8 mouse cellular contexts compared by ENCODE assay signal in genomic region chr16:34996133-34996532, GRCm38 (mm10). TPM values are rescaled to one million over a fixed set of nuclear protein-coding genes. Genes with fewer than 3 reads are reported as not detected.
DNase-seq lines count a peak whose midpoint lies in the region; TF ChIP-seq lines count a peak whose summit lies in the region.

No protein-coding gene starts in this region.

- 85% methylated on average over 5 of the region's 5 CpGs for WGBS in midbrain, embryonic 10.5 days

- H3K9me3 ChIP-seq in MEL (replicated peaks; ENCODE audit: insufficient read depth, low read length), result no peaks in the 10 kb centered on the region
- no peaks in the 10 kb centered on the region for H3K9me3 ChIP-seq in midbrain, embryonic 10.5 days (replicated peaks)

- no peaks in the 10 kb centered on the region for H3K79me2 ChIP-seq in MEL (ENCODE audit: control insufficient read depth, insufficient read depth, low read length, poor library complexity)

- H3K9ac ChIP-seq in MEL (ENCODE audit: control insufficient read depth, low read depth, low read length, poor library complexity, severe bottlenecking), result no peak overlapping the region

- no peak for TF ChIP-seq RAD21 in MEL (IDR thresholded peaks at IDR 0.05; ENCODE audit: low read depth, low read length)

- intact Hi-C loops in heart, postnatal 36 days (cut with DNase I), result no loop called here

- no peak for TF ChIP-seq EP300 in MEL (IDR thresholded peaks at IDR 0.05; ENCODE audit: low read depth in 1 of 2, low read length in 2 of 2)

- no peaks in the 10 kb centered on the region for H3K4me1 ChIP-seq in MEL (ENCODE audit: control insufficient read depth in 1 of 2, insufficient read depth in 2 of 2, low read length in 2 of 2)
- no peaks in the 10 kb centered on the region for H3K4me1 ChIP-seq in embryonic fibroblast, embryonic 13.5 days (ENCODE audit: control insufficient read depth, insufficient read depth, low read length)
- peaks cover 19% of the 10 kb centered on the region for H3K4me1 ChIP-seq in midbrain, embryonic 10.5 days

- no peak for TF ChIP-seq POLR2A in MEL (IDR thresholded peaks at IDR 0.05; ENCODE audit: control insufficient read depth in 1 of 2, insufficient read depth in 1 of 2, low read depth in 1 of 2, low read length in 2 of 2, poor library complexity in 1 of 2)
- no peak for TF ChIP-seq POLR2A in embryonic fibroblast, embryonic 13.5 days (IDR thresholded peaks at IDR 0.05; ENCODE audit: low read depth, low read length)

- no peak overlapping the region for H3K27ac ChIP-seq in MEL (ENCODE audit: control insufficient read depth, low read depth, low read length)
- peak overlapping the region; percentile 77 for H3K27ac ChIP-seq in embryonic fibroblast, embryonic 13.5 days (ENCODE audit: insufficient read depth, low read length)
- no peak overlapping the region for H3K27ac ChIP-seq in midbrain, embryonic 10.5 days (replicated peaks)

- TF ChIP-seq CTCF in MEL (IDR thresholded peaks at IDR 0.05 in 2 of 3, conservative IDR thresholded peaks at IDR 0.05 in 1 of 3; ENCODE audit: control insufficient read depth in 1 of 3, insufficient read depth in 1 of 3, low read depth in 2 of 3, low read length in 3 of 3, poor library complexity in 1 of 3, severe bottlenecking in 1 of 3), result no peak
- no peak for TF ChIP-seq CTCF in embryonic fibroblast, embryonic 13.5 days (IDR thresholded peaks at IDR 0.05; ENCODE audit: borderline replicate concordance, insufficient read depth, low read length)

- H3K4me3 ChIP-seq in MEL (ENCODE audit: control insufficient read depth in 1 of 2, insufficient read depth in 1 of 2, low read depth in 2 of 2, low read length in 2 of 2), result no peak overlapping the region
- H3K4me3 ChIP-seq in embryonic fibroblast, embryonic 13.5 days (ENCODE audit: insufficient read depth, low read length), result no peak overlapping the region
- H3K4me3 ChIP-seq in midbrain, embryonic 10.5 days, result no peak overlapping the region

- DNase-seq in cerebellum, adult 9-11 months, result peak; percentile 23
- no peak for DNase-seq in cerebellum, adult 8-10 months
- peak; percentile 68 for DNase-seq in MEL (ENCODE audit: low read depth, low spot score)
- peak; percentile 68 to 74 for DNase-seq in heart, postnatal 36 days
- DNase-seq in left cerebral cortex, adult 11 months (ENCODE audit: low spot score), result peak; percentile 78
- peak; percentile 83 for DNase-seq in right cerebral cortex, postnatal 14 days
- no peak for DNase-seq in midbrain, embryonic 10.5 days (ENCODE audit: low spot score)

- H3K36me3 ChIP-seq in MEL (ENCODE audit: control insufficient read depth in 1 of 2, insufficient read depth in 2 of 2, low read length in 2 of 2), result no peaks in the 10 kb centered on the region
- H3K36me3 ChIP-seq in midbrain, embryonic 10.5 days, result no peaks in the 10 kb centered on the region

- H3K27me3 ChIP-seq in MEL (ENCODE audit: control insufficient read depth in 1 of 2, insufficient read depth in 2 of 2, low read length in 2 of 2), result no peaks in the 10 kb centered on the region
- peaks cover 10% of the 10 kb centered on the region for H3K27me3 ChIP-seq in midbrain, embryonic 10.5 days (ENCODE audit: low read depth, poor library complexity, severe bottlenecking)

TF ChIP-seq in MEL, 35 proteins besides CTCF, POLR2A, EP300 and RAD21:
- no peak for TF ChIP-seq HCFC1 (IDR thresholded peaks at IDR 0.05; ENCODE audit: low read depth, low read length)
- no peak for TF ChIP-seq MAZ (IDR thresholded peaks at IDR 0.05; ENCODE audit: low read depth, low read length)
- no peak for TF ChIP-seq GATA1 (IDR thresholded peaks at IDR 0.05; ENCODE audit: low read depth, low read length)
- TF ChIP-seq MAX (IDR thresholded peaks at IDR 0.05; ENCODE audit: low read length), result no peak
- no peak for TF ChIP-seq BHLHE40 (IDR thresholded peaks at IDR 0.05; ENCODE audit: borderline replicate concordance, low read depth, low read length)
- no peak for TF ChIP-seq KAT2A (conservative IDR thresholded peaks at IDR 0.05; ENCODE audit: low read depth, low read length)
- no peak for TF ChIP-seq NRF1 (IDR thresholded peaks at IDR 0.05; ENCODE audit: insufficient read depth, low read depth, low read length, poor library complexity, severe bottlenecking)
- no peak for TF ChIP-seq ELF1 (IDR thresholded peaks at IDR 0.05; ENCODE audit: low read depth, low read length)
- TF ChIP-seq GABPA (IDR thresholded peaks at IDR 0.05; ENCODE audit: low read depth, low read length), result no peak
- TF ChIP-seq ZNF384 (IDR thresholded peaks at IDR 0.05; ENCODE audit: low read depth, low read length), result no peak
- TF ChIP-seq MAFK (IDR thresholded peaks at IDR 0.05; ENCODE audit: borderline replicate concordance, low read depth, low read length), result no peak
- TF ChIP-seq ETS1 (IDR thresholded peaks at IDR 0.05; ENCODE audit: low read depth, low read length), result no peak
- no peak for TF ChIP-seq POLR2AphosphoS2 (IDR thresholded peaks at IDR 0.05; ENCODE audit: low read length)
- no peak for TF ChIP-seq ZKSCAN1 (IDR thresholded peaks at IDR 0.05; ENCODE audit: low read depth, low read length)
- TF ChIP-seq MYC (IDR thresholded peaks at IDR 0.05; ENCODE audit: low read depth, low read length), result no peak
- TF ChIP-seq RCOR1 (IDR thresholded peaks at IDR 0.05; ENCODE audit: low read depth, low read length), result no peak
- TF ChIP-seq TBP (IDR thresholded peaks at IDR 0.05; ENCODE audit: low read depth, low read length), result no peak
- no peak for TF ChIP-seq USF2 (IDR thresholded peaks at IDR 0.05; ENCODE audit: borderline replicate concordance in 1 of 2, insufficient read depth in 1 of 2, low read depth in 1 of 2, low read length in 2 of 2)
- TF ChIP-seq POLR2AphosphoS5 (IDR thresholded peaks at IDR 0.05; ENCODE audit: borderline replicate concordance, low read depth, low read length), result no peak
- TF ChIP-seq SMC3 (IDR thresholded peaks at IDR 0.05; ENCODE audit: low read depth, low read length), result no peak
TF ChIP-seq in MEL: peak in this region for 0.

RNA-seq across cellular contexts. Expression of gene Hacd2, which starts 26.1 kb away (rescaled TPM):
- total RNA-seq in MEL (2012; rRNA removed), result 13.4 and 16.9 TPM in 2 replicates
- polyA plus RNA-seq in MEL (2012; ENCODE audit: insufficient read depth in 1 of 2, insufficient read length in 2 of 2, low read depth in 1 of 2, low replicate concordance in 2 of 2, missing spikeins in 1 of 2), result 10 to 100 TPM in 1 of 2 experiments, not detected in 1; 40.3 TPM
- 30.9 and 47.2 TPM in 2 replicates for polyA plus RNA-seq in embryonic fibroblast, embryonic 13.5 days (2011; ENCODE audit: insufficient read length, low read depth, missing spikeins)
- total RNA-seq in heart, postnatal 36 days (2021), result 10 to 100 TPM in 1 of 2 experiments, 1 to 10 TPM in 1; 5.6 to 11.0 TPM
- 70.4 and 79.0 TPM in 2 replicates for polyA plus RNA-seq in midbrain, embryonic 10.5 days (2016; fragmentation: Nextera tagmentation; extraction: Ambion mirVana)

Comparison
In these comparisons a context has a peak if more than half of its experiments do, and no peak if none do; other contexts are left out.
1. DNase-seq: peak in cerebellum, adult 9-11 months (single experiment), MEL (single experiment), heart, postnatal 36 days (2 of 2), left cerebral cortex, adult 11 months (single experiment) and right cerebral cortex, postnatal 14 days (single experiment); none in cerebellum, adult 8-10 months (single experiment) and midbrain, embryonic 10.5 days (single experiment).